Mouse (Mus musculus): ENCODE results near the gene Gm20538.

- no peak for TF ChIP-seq GATA1 (IDR thresholded peaks at IDR 0.05; ENCODE audit: borderline replicate concordance, low read length)
- TF ChIP-seq FLI1 (IDR thresholded peaks at IDR 0.05; ENCODE audit: low read length) = no peak
Measured at GRCm38 (mm10) chr19:44544775-44545174, 7.9 kb downstream of the Gm20538 start.

All from megakaryocyte, embryonic 14.5 days (primary cell).